Mouse (Mus musculus) bone marrow, adult 2 months (tissue): ENCODE data around the gene A630095N17Rik.

Source experiments
- CTCF ChIP-seq: fragments of 200-500 bp; IDR thresholded peaks from 2 replicates; pipeline ENCODE4 v1.5.1; 2011; ENCODE audit warnings: low read length, control low read depth; ENCODE audit not compliant: control insufficient read depth, insufficient read depth
- POLR2A ChIP-seq: fragments of 200-500 bp; IDR thresholded peaks from 2 replicates; pipeline ENCODE4 v1.6.1; 2011; ENCODE audit warnings: low read depth, mild to moderate bottlenecking, control low read depth, low read length, borderline replicate concordance; ENCODE audit not compliant: control insufficient read depth

DNA sequence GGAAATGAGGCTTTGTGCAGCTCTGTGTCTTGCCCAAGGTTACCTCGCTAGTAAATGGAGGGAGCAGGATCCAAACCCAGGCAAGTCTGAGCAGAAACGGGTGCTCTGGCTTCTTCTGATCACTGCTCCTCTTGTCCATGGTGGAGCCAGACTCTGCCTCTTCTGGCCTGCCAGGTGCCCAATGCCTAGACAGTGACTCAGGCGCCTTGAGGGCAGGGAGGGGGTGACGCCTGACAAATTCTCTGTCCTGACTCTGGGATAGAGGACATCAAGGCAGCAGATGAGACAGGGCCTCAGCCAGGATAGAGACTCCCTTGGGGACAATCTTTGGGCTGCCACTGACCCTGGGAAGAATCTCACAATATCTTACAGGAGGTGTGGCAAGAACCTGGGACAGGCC, 678 bp downstream of the A630095N17Rik start:
- TF ChIP-seq POLR2A: no peak
- TF ChIP-seq CTCF: no peak
